Mouse (Mus musculus) limb, embryonic 11.5 days (tissue): ENCODE results near the gene Pgghg. TPM values are rescaled to one million over a fixed set of nuclear protein-coding genes. Genes with fewer than 3 reads are reported as not detected.
"Not testable (repeated sequence)": the region's sequence is repeated elsewhere in the genome, so short reads cannot be mapped to it uniquely, and the experiment has no call there.

ENCODE experiments used
- ATAC-seq: fragments of 200-750 bp; cut with Nextera tagmentation; 2 replicates; pipeline ENCODE4 v1.8.0; 2017; ENCODE audit warnings: low read depth; ENCODE audit not compliant: insufficient number of reproducible peaks, low FRiP score, low TSS enrichment
- DNase-seq: peaks from one replicate; pipeline ENCODE4 v3.0.0-alpha.2; 2015; ENCODE audit warnings: low spot score
- H3K27ac ChIP-seq: fragments of 300-500 bp; sonication (generic); replicated peaks from 2 replicates; pipeline ENCODE4 v1.5.1; 2014; ENCODE audit warnings: low read depth, mild to moderate bottlenecking, low read length
- H3K27me3 ChIP-seq: fragments of 300-500 bp; sonication (generic); 2 replicates; pipeline ENCODE4 v1.6.1; 2014; ENCODE audit warnings: mild to moderate bottlenecking, low read length, mixed read lengths; ENCODE audit not compliant: control insufficient read depth, insufficient read depth
- H3K36me3 ChIP-seq: fragments of 300-500 bp; sonication (generic); 2 replicates; pipeline ENCODE4 v1.6.1; 2014; ENCODE audit warnings: mild to moderate bottlenecking, low read length, moderate library complexity, mixed read lengths; ENCODE audit not compliant: control insufficient read depth, insufficient read depth
- H3K4me1 ChIP-seq: fragments of 300-500 bp; sonication (generic); 2 replicates; pipeline ENCODE4 v1.6.1; 2014; ENCODE audit warnings: low read length, mixed read lengths; ENCODE audit not compliant: control insufficient read depth, insufficient read depth
- H3K4me2 ChIP-seq: fragments of 300-500 bp; sonication (generic); 2 replicates; pipeline ENCODE4 v1.6.1; 2014; ENCODE audit warnings: low read depth, mild to moderate bottlenecking, moderate library complexity; ENCODE audit not compliant: severe bottlenecking
- H3K4me3 ChIP-seq: fragments of 300-500 bp; sonication (generic); 2 replicates; pipeline ENCODE4 v1.5.1; 2014; ENCODE audit warnings: low read depth, low read length
- H3K9ac ChIP-seq: fragments of 300-500 bp; sonication (generic); 2 replicates; pipeline ENCODE4 v1.6.1; 2014; ENCODE audit warnings: mild to moderate bottlenecking, low read length
- H3K9me3 ChIP-seq: fragments of 300-500 bp; sonication (generic); 2 replicates; pipeline ENCODE4 v1.6.1; 2016; ENCODE audit warnings: low read length; ENCODE audit not compliant: control insufficient read depth
- WGBS: fragments of 180-500 bp; shearing (Covaris S2); extraction: QIAGEN DNeasy Blood & Tissue Kit; methylation state at CpG from one replicate; pipeline ENCODE4 v1.1.7; 2014; 5-methylcytosine and 5-hydroxymethylcytosine counted together
- polyA plus RNA-seq: library from polyadenylated mRNA; unstranded; fragments of >200 nt; fragmentation: Nextera tagmentation; extraction: Ambion mirVana; gene quantifications from 2 replicates; pipeline ENCODE4 v1.2.1, GENCODE M21; 2014

Gene Pgghg
- polyA plus RNA-seq, 1 experiment from 2014 or later: 16.1 TPM

DNA sequence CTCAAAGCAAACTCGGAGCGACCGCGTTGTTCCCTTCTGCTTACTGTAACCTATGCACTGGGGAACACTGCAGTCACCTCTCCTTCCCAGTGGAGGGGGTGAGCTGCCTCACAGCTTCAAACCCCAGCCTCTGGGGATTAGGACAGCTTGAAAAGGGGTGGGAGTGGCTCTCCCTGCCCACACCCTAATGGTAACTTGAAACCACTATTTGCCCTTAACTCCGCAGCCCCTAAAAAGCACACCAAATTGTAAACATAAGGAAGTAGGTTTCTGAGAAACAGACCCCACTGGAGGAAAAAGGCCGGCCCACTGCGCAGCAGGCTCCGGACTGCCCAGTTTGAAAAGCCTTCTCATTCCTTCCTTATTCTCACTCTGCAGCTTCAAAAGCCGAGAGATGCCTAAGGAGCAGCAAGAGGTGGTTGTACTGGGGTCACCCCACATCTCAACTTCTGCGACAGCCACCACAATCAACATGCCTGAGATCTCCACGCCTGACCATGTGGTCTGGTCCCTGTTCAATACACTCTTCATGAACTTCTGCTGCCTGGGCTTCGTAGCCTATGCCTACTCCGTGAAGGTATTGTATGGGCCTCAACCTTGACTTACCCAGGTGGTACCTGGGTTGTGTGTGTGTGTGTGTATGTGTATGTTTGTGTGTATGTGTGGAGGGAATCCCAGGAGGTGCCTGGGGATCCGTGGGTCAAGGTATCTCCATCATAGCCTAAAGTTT, 26.8 kb downstream of the Pgghg start:
- ATAC-seq (peak; percentile 66), DNase-seq (peak; percentile 70)
- Histone ChIP-seq H3K27ac (peak overlapping the region; percentile 69), H3K9ac (peak overlapping the region; percentile 30; the same call in 1 of the 2 replicates), H3K36me3 (no peaks in the 10 kb centered on the region), H3K27me3 (no peaks in the 10 kb centered on the region), H3K9me3 (no peaks in the 10 kb centered on the region), H3K4me3 (no peak overlapping the region), H3K4me2 (peak overlapping the region; percentile 44), H3K4me1 (peaks cover 16% of the 10 kb centered on the region)
- 3% methylated on average over 14 of the region's 14 CpGs for WGBS

DNA sequence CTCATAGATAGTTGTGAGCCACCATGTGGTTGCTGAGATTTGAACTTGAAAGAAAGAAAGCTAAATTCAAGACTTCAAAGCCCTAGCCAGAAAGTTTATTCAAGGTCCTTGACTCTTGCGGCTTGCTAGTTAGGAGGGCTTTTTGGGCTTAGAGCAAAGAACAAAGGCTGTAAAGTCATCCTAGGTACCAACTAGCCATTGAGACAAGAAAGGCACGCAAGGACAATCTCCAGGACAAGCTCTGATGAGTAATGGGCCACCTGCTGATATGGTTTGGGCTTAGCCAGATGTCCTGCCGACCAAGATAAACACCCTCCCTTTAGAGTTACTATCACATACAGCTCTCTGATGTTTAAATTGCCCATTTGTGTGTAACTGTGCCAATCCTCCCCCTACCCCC, 27.5 kb downstream of the Pgghg start:
- WGBS: 22% methylated on average over 3 of the region's 3 CpGs
- not testable (repeated sequence) for H3K4me3 ChIP-seq, H3K9ac ChIP-seq, ATAC-seq, H3K27me3 ChIP-seq, H3K9me3 ChIP-seq, H3K4me2 ChIP-seq, H3K36me3 ChIP-seq, DNase-seq, H3K27ac ChIP-seq
- H3K4me1 ChIP-seq: peaks cover 19% of the 10 kb centered on the region

DNA sequence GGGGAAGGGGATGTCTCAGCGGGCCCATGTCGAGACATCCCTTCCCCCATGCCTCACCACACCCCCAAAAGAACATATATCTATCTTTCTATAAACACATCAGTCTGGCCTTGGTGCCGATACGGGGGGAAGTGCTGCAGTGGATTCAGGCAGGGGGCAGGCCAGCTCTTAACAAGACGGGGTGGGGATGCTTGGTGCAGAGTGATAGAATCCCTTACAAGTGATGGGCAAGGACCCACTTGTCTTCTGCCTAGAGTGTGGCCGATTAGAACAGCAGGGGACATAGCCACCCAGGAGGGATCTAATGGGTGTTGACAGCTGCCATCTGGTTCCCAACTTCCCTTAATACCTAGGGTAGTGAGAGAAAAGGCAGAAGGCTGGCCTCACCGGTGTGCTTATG, 29.7 kb downstream of the Pgghg start:
- Histone ChIP-seq H3K36me3 (no peaks in the 10 kb centered on the region), H3K27ac (no peak overlapping the region), H3K4me2 (no peak overlapping the region), H3K9me3 (no peaks in the 10 kb centered on the region), H3K4me3 (no peak overlapping the region), H3K27me3 (no peaks in the 10 kb centered on the region), H3K9ac (no peak overlapping the region), H3K4me1 (peaks cover 22% of the 10 kb centered on the region)
- DNase-seq (no peak), ATAC-seq (no peak)
- 32% methylated on average over 7 of the region's 7 CpGs for WGBS

DNA sequence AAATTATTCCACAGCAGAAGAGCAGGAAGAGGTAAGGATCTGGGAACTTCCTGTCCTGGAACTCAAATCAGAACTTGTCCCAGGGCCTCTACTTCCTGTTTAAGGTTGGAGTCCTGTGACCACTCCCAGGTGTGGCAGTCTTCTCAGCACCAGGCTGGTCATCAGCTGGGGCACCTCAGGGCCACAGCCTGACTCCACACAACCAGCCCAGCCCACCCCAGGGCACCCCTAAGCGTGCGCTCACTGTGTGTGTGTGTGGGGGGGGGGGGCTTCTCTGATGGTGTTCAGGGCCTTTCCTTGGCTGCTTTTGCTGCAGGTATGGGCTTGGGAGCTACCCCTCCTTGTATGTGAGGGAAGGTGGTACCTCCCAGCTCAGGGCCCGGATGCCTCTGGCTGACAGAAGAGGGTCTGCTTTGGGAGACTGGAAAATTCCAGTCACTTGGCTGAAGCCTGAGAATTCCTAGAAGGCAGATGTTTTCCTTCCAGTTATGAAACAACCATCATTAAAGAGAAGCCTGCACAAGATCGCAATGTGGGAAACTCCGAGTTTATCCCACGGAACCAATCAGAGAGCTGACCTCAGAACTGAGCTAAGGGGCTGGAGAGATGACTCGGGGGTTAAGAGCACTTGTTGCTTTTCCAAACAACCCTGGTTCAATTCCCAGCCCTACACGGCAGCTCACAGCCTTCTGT, 30.4 kb downstream of the Pgghg start:
- Histone ChIP-seq H3K9me3 (no peaks in the 10 kb centered on the region), H3K27me3 (no peaks in the 10 kb centered on the region), H3K27ac (no peak overlapping the region), H3K4me3 (no peak overlapping the region), H3K4me1 (peaks cover 22% of the 10 kb centered on the region), H3K9ac (no peak overlapping the region), H3K4me2 (no peak overlapping the region), H3K36me3 (no peaks in the 10 kb centered on the region)
- ATAC-seq (no peak), DNase-seq (no peak)
- WGBS: 83% methylated on average over 8 of the region's 8 CpGs

DNA sequence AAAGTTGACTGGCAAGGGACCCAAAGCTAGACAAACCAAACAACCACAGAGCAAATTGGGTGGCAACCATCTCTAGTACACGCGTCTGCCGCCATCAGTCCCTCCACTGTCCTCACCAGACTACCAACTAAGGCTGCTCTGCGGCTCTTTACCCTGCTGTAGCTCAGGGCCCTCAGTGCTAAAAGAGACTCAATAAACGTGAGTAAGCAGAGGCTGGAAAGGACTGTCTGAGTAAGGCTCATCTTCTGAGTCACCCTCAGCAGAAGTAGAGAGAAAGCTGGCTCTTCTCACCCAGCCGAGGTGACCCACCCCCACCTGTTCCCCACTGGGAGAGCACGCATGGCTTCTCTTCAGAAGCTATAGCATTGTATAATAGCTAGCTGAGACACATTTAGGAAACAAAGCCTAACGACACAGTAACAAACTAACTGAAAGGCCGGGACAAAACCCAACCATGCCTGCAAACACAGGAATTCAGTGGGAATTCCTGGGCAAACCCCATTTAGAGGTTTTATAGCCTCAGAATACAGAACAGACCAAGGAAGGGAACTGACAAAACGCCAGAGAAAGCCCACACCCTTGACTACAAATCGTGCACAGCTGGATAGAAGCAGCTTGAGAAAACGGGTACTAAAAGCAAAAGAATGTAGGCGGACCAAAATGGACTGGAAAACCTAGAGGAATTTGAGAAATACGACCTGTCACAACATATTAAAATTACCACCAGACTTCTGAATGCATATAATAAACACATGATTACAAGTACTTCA, 32.4 kb downstream of the Pgghg start:
- no peak for ATAC-seq
- H3K4me3 ChIP-seq: no peak overlapping the region
- H3K4me2 ChIP-seq: no peak overlapping the region
- H3K36me3 ChIP-seq: no peaks in the 10 kb centered on the region
- no peaks in the 10 kb centered on the region for H3K9me3 ChIP-seq
- WGBS: 29% methylated on average over 14 of the region's 14 CpGs
- H3K27ac ChIP-seq: peak overlapping the region; percentile 54; the same call in 1 of the 2 replicates
- DNase-seq: no peak
- no peak overlapping the region for H3K9ac ChIP-seq
- H3K27me3 ChIP-seq: no peaks in the 10 kb centered on the region
- H3K4me1 ChIP-seq: peaks cover 17% of the 10 kb centered on the region; the same call in 1 of the 2 replicates

DNA sequence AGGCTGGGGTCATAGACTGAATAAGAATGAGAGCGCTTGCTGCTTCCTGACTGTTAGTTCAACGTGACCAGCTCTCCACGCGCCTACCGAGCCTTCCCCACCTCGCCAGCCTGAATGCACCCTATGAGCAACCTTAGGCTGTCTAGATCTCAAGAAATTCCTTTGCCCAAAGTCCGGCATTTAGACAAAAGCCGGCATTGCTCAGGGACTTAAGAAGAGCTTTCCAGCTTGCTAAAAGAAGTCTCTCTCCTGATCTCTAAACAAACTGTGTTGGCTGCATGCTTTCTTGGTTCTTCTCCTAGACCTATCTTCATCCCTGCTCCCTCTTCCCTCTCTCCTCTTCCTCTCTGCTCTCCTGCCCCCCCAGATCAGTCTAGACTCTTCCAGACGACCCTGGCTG, 33.7 kb downstream of the Pgghg start:
- 24% methylated on average over 9 of the region's 9 CpGs for WGBS
- no peak overlapping the region for H3K4me3 ChIP-seq
- ATAC-seq: no peak
- H3K27ac ChIP-seq: no peak overlapping the region
- DNase-seq: no peak
- H3K9me3 ChIP-seq: no peaks in the 10 kb centered on the region
- peaks cover 11% of the 10 kb centered on the region; the same call in 1 of the 2 replicates for H3K4me1 ChIP-seq
- no peaks in the 10 kb centered on the region for H3K36me3 ChIP-seq
- no peak overlapping the region for H3K9ac ChIP-seq
- no peak overlapping the region for H3K4me2 ChIP-seq
- H3K27me3 ChIP-seq: no peaks in the 10 kb centered on the region

DNA sequence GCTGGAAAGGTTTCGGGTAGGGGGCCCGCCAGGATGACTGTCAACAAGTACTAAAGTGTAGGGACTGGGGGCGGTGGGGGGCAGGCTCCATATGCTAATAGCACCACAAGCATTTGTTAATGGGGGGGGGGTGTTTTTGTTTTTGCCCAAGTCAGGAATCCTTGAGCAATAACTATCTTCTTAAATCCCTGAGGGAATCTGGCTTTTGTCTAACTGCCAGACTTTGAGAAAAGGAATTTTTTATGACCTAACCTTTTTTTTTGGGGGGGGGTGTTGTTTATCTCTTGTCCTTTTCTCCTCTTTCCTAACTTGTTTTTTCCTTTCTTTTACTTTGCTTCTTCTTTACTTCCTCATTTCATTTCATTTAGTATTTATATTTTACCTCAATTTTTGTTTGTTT, 34.3 kb downstream of the Pgghg start:
- no peak overlapping the region for H3K4me2 ChIP-seq
- H3K36me3 ChIP-seq: no peaks in the 10 kb centered on the region
- no peak for DNase-seq
- ATAC-seq: no peak
- H3K27ac ChIP-seq: no peak overlapping the region
- no peaks in the 10 kb centered on the region for H3K27me3 ChIP-seq
- WGBS: 25% methylated on average over 3 of the region's 3 CpGs
- H3K4me3 ChIP-seq: no peak overlapping the region
- H3K4me1 ChIP-seq: peaks cover 11% of the 10 kb centered on the region; the same call in 1 of the 2 replicates
- H3K9ac ChIP-seq: no peak overlapping the region
- H3K9me3 ChIP-seq: no peaks in the 10 kb centered on the region

DNA sequence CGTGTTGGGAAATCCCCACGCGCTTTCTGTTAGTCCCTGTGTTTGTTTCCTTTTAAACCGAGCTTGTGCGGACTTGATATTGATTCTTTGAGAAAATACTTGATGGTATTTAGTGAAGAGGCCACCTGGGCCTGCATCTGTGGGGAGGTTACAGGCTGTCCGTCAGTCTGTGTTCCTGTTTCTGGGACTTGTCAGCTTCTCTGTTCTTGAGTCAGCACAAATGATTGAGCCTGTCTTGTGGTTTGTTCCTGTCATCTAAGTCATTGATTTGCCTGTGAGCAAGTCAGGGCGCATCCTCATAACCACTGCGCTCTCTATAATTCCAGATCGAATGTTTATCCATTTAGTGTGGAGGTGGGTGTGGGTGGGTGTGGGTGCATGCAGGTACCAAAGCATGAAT, 35.5 kb downstream of the Pgghg start:
- WGBS: 90% methylated on average over 9 of the region's 9 CpGs
- H3K9me3 ChIP-seq, H3K4me3 ChIP-seq, H3K4me1 ChIP-seq, H3K27me3 ChIP-seq, H3K9ac ChIP-seq, DNase-seq, H3K36me3 ChIP-seq, ATAC-seq, H3K4me2 ChIP-seq, H3K27ac ChIP-seq: not testable (repeated sequence)
